Mouse (Mus musculus) heart, embryonic 10.5 days (tissue): Measurements from ENCODE around the gene Etv6. TPM values are rescaled to one million over a fixed set of nuclear protein-coding genes. Genes with fewer than 3 reads are reported as not detected.

Experiments
- DNase-seq: peaks from one replicate; pipeline ENCODE4 v3.0.0-alpha.2; 2017; ENCODE audit warnings: low spot score
- H3K27ac ChIP-seq: fragments of 300-500 bp; sonication (generic); 2 replicates; pipeline ENCODE4 v1.5.1; 2016; ENCODE audit warnings: mild to moderate bottlenecking
- H3K27me3 ChIP-seq: fragments of 300-500 bp; sonication (generic); 2 replicates; pipeline ENCODE4 v1.6.1; 2016; ENCODE audit warnings: mild to moderate bottlenecking; ENCODE audit not compliant: poor library complexity, insufficient read depth, severe bottlenecking
- H3K36me3 ChIP-seq: fragments of 300-500 bp; sonication (generic); 2 replicates; pipeline ENCODE4 v1.6.1; 2016; ENCODE audit warnings: mild to moderate bottlenecking, moderate library complexity
- H3K4me1 ChIP-seq: fragments of 300-500 bp; sonication (generic); 2 replicates; pipeline ENCODE4 v1.6.1; 2016; ENCODE audit warnings: mild to moderate bottlenecking
- H3K4me3 ChIP-seq: fragments of 300-500 bp; sonication (generic); 2 replicates; pipeline ENCODE4 v1.5.1; 2016; ENCODE audit warnings: mild to moderate bottlenecking, moderate library complexity
- H3K9me3 ChIP-seq: fragments of 300-500 bp; sonication (generic); 2 replicates; pipeline ENCODE4 v1.6.1; 2016; ENCODE audit warnings: mild to moderate bottlenecking, moderate library complexity
- WGBS: fragments of 180-500 bp; shearing (Covaris S2); methylation state at CpG from one replicate; pipeline ENCODE4 v1.1.7; 2016; 5-methylcytosine and 5-hydroxymethylcytosine counted together
- polyA plus RNA-seq: library from polyadenylated mRNA; unstranded; fragments of >200 nt; fragmentation: Nextera tagmentation; extraction: Ambion mirVana; gene quantifications from 2 replicates; pipeline ENCODE4 v1.2.1, GENCODE M21; 2016

Gene Etv6
- polyA plus RNA-seq, 1 experiment from 2014 or later = 16.2 TPM

- no peaks in the 10 kb centered on the region for H3K27me3 ChIP-seq
- peak overlapping the region; percentile 88 for H3K27ac ChIP-seq
- peaks cover 6% of the 10 kb centered on the region; the same call in 1 of the 2 replicates for H3K36me3 ChIP-seq
- WGBS = 86% methylated on average over 11 of the region's 11 CpGs
- no peak for DNase-seq
- no peak overlapping the region for H3K4me3 ChIP-seq
- peaks cover 71% of the 10 kb centered on the region for H3K4me1 ChIP-seq
- no peaks in the 10 kb centered on the region for H3K9me3 ChIP-seq
These were observed 107.2 kb downstream of the Etv6 start for GRCm38 (mm10) chr6:134142700-134143099.

GRCm38 (mm10) chr6:134143649-134144097 is 108.2 kb downstream of the Etv6 start:
- 41% methylated on average over 3 of the region's 3 CpGs for WGBS
- Histone ChIP-seq H3K36me3 (peaks cover 2% of the 10 kb centered on the region; the same call in 1 of the 2 replicates), H3K4me3 (no peak overlapping the region), H3K4me1 (peaks cover 71% of the 10 kb centered on the region), H3K27ac (peak overlapping the region; percentile 88), H3K27me3 (no peaks in the 10 kb centered on the region), H3K9me3 (no peaks in the 10 kb centered on the region)
- no peak for DNase-seq

GRCm38 (mm10) chr6:134144231-134145130 is 109.0 kb downstream of the Etv6 start:
- Histone ChIP-seq H3K36me3 (peaks cover 2% of the 10 kb centered on the region; the same call in 1 of the 2 replicates), H3K9me3 (no peaks in the 10 kb centered on the region), H3K27ac (peak overlapping the region; percentile 88), H3K4me1 (peaks cover 73% of the 10 kb centered on the region), H3K4me3 (no peak overlapping the region), H3K27me3 (no peaks in the 10 kb centered on the region)
- DNase-seq = no peak
- WGBS = 46% methylated on average over 15 of the region's 15 CpGs

GRCm38 (mm10) chr6:134147596-134148442 is 112.3 kb downstream of the Etv6 start:
- 63% methylated on average over 22 of the region's 22 CpGs for WGBS
- no peak for DNase-seq
- H3K36me3 ChIP-seq = no peaks in the 10 kb centered on the region; the same call in 1 of the 2 replicates
- no peaks in the 10 kb centered on the region for H3K9me3 ChIP-seq
- peak overlapping the region; percentile 67 for H3K27ac ChIP-seq
- peaks cover 81% of the 10 kb centered on the region for H3K4me1 ChIP-seq
- H3K27me3 ChIP-seq = no peaks in the 10 kb centered on the region
- no peak overlapping the region for H3K4me3 ChIP-seq

- DNase-seq = no peak
- WGBS = 82% methylated on average over 7 of the region's 7 CpGs
- Histone ChIP-seq H3K27ac (peak overlapping the region; percentile 67; the same call in 1 of the 2 replicates), H3K36me3 (no peaks in the 10 kb centered on the region; the same call in 1 of the 2 replicates), H3K4me1 (peaks cover 76% of the 10 kb centered on the region), H3K4me3 (no peak overlapping the region), H3K9me3 (no peaks in the 10 kb centered on the region), H3K27me3 (no peaks in the 10 kb centered on the region)
These were observed 113.0 kb downstream of the Etv6 start for GRCm38 (mm10) chr6:134148443-134148942.

GRCm38 (mm10) chr6:134149606-134150005 is 114.1 kb downstream of the Etv6 start:
- Histone ChIP-seq H3K4me1 (peaks cover 72% of the 10 kb centered on the region), H3K4me3 (no peak overlapping the region), H3K36me3 (peaks cover 2% of the 10 kb centered on the region; the same call in 1 of the 2 replicates), H3K27me3 (no peaks in the 10 kb centered on the region), H3K27ac (no peak overlapping the region), H3K9me3 (no peaks in the 10 kb centered on the region)
- 92% methylated on average over 7 of the region's 7 CpGs for WGBS
- no peak for DNase-seq

GRCm38 (mm10) chr6:134151022-134151680 is 115.7 kb downstream of the Etv6 start:
- 0 out of 2 replicates have a peak, but pooled peaks cover 5% of the 10 kb centered on the region for H3K36me3 ChIP-seq
- no peaks in the 10 kb centered on the region for H3K27me3 ChIP-seq
- WGBS = 58% methylated on average over 15 of the region's 15 CpGs
- DNase-seq = no peak
- peak overlapping the region; percentile 80; the same call in 1 of the 2 replicates for H3K27ac ChIP-seq
- no peak overlapping the region for H3K4me3 ChIP-seq
- H3K9me3 ChIP-seq = no peaks in the 10 kb centered on the region
- H3K4me1 ChIP-seq = peaks cover 73% of the 10 kb centered on the region

GRCm38 (mm10) chr6:134151853-134152505 is 116.5 kb downstream of the Etv6 start:
- peaks cover 81% of the 10 kb centered on the region for H3K4me1 ChIP-seq

GRCm38 (mm10) chr6:134152539-134152938 is 117.0 kb downstream of the Etv6 start:
- peaks cover 83% of the 10 kb centered on the region for H3K4me1 ChIP-seq
- no peak for DNase-seq
- peaks cover 10% of the 10 kb centered on the region; the same call in 1 of the 2 replicates for H3K36me3 ChIP-seq
- peak overlapping the region; percentile 80 for H3K27ac ChIP-seq
- 35% methylated on average over 6 of the region's 6 CpGs for WGBS
- no peak overlapping the region for H3K4me3 ChIP-seq
- H3K9me3 ChIP-seq = no peaks in the 10 kb centered on the region
- H3K27me3 ChIP-seq = no peaks in the 10 kb centered on the region

More at GRCm38 (mm10) chr6:134151853-134152505, 116.5 kb downstream of the Etv6 start:
- H3K27me3 ChIP-seq = no peaks in the 10 kb centered on the region
- DNase-seq = no peak
- H3K9me3 ChIP-seq = no peaks in the 10 kb centered on the region
- H3K36me3 ChIP-seq = peaks cover 9% of the 10 kb centered on the region; the same call in 1 of the 2 replicates
- peak overlapping the region; percentile 4; the same call in 1 of the 2 replicates for H3K4me3 ChIP-seq
- H3K27ac ChIP-seq = peak overlapping the region; percentile 80
- WGBS = 36% methylated on average over 9 of the region's 9 CpGs

GRCm38 (mm10) chr6:134154746-134155145 is 119.2 kb downstream of the Etv6 start:
- Histone ChIP-seq H3K36me3 (peaks cover 10% of the 10 kb centered on the region; the same call in 1 of the 2 replicates), H3K9me3 (no peaks in the 10 kb centered on the region), H3K27me3 (no peaks in the 10 kb centered on the region), H3K4me3 (no peak overlapping the region), H3K27ac (peak overlapping the region; percentile 32; the same call in 1 of the 2 replicates), H3K4me1 (peaks cover 75% of the 10 kb centered on the region)
- WGBS = 79% methylated on average over 8 of the region's 8 CpGs
- DNase-seq = no peak

- H3K27ac ChIP-seq = peak overlapping the region; percentile 62; the same call in 1 of the 2 replicates
- no peak overlapping the region for H3K4me3 ChIP-seq
- no peaks in the 10 kb centered on the region for H3K27me3 ChIP-seq
- H3K36me3 ChIP-seq = peaks cover 10% of the 10 kb centered on the region; the same call in 1 of the 2 replicates
- peak; percentile 63 for DNase-seq
- WGBS = 31% methylated on average over 8 of the region's 8 CpGs
- peaks cover 70% of the 10 kb centered on the region for H3K4me1 ChIP-seq
- H3K9me3 ChIP-seq = no peaks in the 10 kb centered on the region
These were observed 120.6 kb downstream of the Etv6 start for GRCm38 (mm10) chr6:134155900-134156623.
